Mouse (Mus musculus) olfactory bulb, adult 2 months (tissue): Measurements from ENCODE around the gene Cenpa.

ENCODE experiments used
- CTCF ChIP-seq: fragments of 200-500 bp; IDR thresholded peaks from 2 replicates; pipeline ENCODE4 v1.5.1; 2012; ENCODE audit warnings: low read depth, mild to moderate bottlenecking, low read length, moderate library complexity; ENCODE audit not compliant: insufficient read depth
- POLR2A ChIP-seq: fragments of 200-500 bp; IDR thresholded peaks from 2 replicates; pipeline ENCODE4 v1.6.1; 2012; ENCODE audit warnings: mild to moderate bottlenecking, low read depth, low read length, moderate library complexity; ENCODE audit not compliant: insufficient read depth

DNA sequence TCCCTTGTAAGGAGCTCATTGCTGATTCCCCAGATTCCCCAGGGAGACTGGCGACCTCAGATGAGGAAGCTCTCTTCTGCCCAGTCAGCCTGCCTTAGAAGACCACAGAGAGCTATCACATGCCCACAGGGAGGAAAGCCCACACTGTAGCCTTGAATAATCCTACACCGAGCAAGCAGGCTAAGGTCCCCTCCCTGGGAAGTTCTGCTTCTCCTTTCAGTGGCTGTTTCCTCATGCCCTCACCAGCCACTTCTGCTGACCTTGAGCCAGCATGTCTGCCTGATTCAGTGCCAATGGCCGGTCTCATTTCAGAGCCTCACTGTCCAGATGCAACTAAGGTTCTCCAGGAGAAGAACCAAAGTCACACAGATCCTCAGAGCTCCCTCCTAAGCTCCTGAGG is 15.8 kb upstream of the Cenpa start:
- TF ChIP-seq POLR2A (no peak), CTCF (no peak)
